Mouse (Mus musculus) kidney, adult 2 months (tissue): Measurements from ENCODE around the gene Fyb.

ENCODE experiments used
- CTCF ChIP-seq: fragments of 200-500 bp; conservative IDR thresholded peaks from 2 replicates; pipeline ENCODE4 v1.5.1; 2011; ENCODE audit warnings: low read depth, mild to moderate bottlenecking, control low read depth, low read length, moderate library complexity, mixed read lengths; ENCODE audit not compliant: insufficient read depth, insufficient read length
- POLR2A ChIP-seq: fragments of 200-500 bp; IDR thresholded peaks from one replicate; pipeline ENCODE4 v1.6.1; 2011; ENCODE audit warnings: low read depth, low read length, control low read depth

DNA sequence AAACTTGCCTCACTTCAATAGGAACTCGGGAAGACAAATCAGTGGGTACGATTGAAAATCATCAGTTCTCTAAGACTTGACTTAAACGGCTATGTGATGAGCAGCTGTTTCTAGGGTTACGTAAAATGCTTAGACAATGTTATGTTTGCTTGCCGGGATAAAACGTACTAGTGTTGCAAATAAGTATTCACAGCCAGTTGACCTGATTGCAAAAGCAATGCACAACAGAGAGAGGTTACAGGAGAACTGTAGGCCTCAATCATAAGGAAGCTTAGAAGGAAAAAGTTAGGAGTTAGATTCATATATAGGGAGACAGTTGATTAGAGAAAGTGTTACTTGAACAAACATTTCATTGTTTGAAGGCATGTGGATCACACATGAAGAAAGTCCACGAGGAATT lies 187.7 kb downstream of the Fyb start:
- no peak for TF ChIP-seq POLR2A
- no peak for TF ChIP-seq CTCF
